Comparison of ENCODE assay signal across 13 mouse cellular contexts in genomic region chr5:111214890-111215289, GRCm38 (mm10).
DNase-seq lines count a peak whose midpoint lies in the region; ATAC-seq and TF ChIP-seq lines count a peak whose summit lies in the region.
"Had no signal": no experiment of that assay in that cellular context is flagged by ENCODE, and none has a peak within 500 bp of the region (broad histone marks: within the 10 kb centered on the region; RNA-seq: fewer than 3 reads in every experiment).

No protein-coding gene starts in this region.

- no peaks in the 10 kb centered on the region for H3K27me3 ChIP-seq in forebrain, embryonic 14.5 days (replicated peaks; ENCODE audit: control insufficient read depth, insufficient read depth, low read length)
- H3K27me3 ChIP-seq in hindbrain, embryonic 16.5 days (replicated peaks; ENCODE audit: control insufficient read depth, insufficient read depth, low read length): no peaks in the 10 kb centered on the region
- H3K27me3 ChIP-seq in neural tube, embryonic 14.5 days (ENCODE audit: control insufficient read depth, insufficient read depth, low read length): no peaks in the 10 kb centered on the region
- no peaks in the 10 kb centered on the region for H3K27me3 ChIP-seq in thymus, adult 2 months (ENCODE audit: control insufficient read depth, insufficient read depth, low read length)
- H3K27me3 ChIP-seq: embryonic facial prominence, embryonic 12.5 days had no signal

- H3K9me3 ChIP-seq in forebrain, embryonic 14.5 days (replicated peaks; ENCODE audit: control insufficient read depth, low read length): no peaks in the 10 kb centered on the region
- no peaks in the 10 kb centered on the region for H3K9me3 ChIP-seq in hindbrain, embryonic 16.5 days (ENCODE audit: control insufficient read depth, low read length)
- no peaks in the 10 kb centered on the region for H3K9me3 ChIP-seq in neural tube, embryonic 14.5 days (ENCODE audit: control insufficient read depth, low read length)
- H3K9me3 ChIP-seq: embryonic facial prominence, embryonic 12.5 days had no signal

- 16% methylated on average over 13 of the region's 13 CpGs for WGBS in forebrain, embryonic 14.5 days
- 34% methylated on average over 13 of the region's 13 CpGs for WGBS in hindbrain, embryonic 16.5 days
- 37% methylated on average over 13 of the region's 13 CpGs for WGBS in neural tube, embryonic 14.5 days
- 89% methylated on average over 13 of the region's 13 CpGs for WGBS in thymus, adult 2 months

- DNase-seq in left cerebral cortex, adult 2 months (ENCODE audit: extremely low spot score in 1 of 2, low spot score in 2 of 2): peak in 1 of 2 experiments; percentile 36
- DNase-seq in left cerebral cortex, adult 11 months (ENCODE audit: low spot score): no peak
- DNase-seq in forebrain, embryonic 14.5 days (ENCODE audit: low spot score): peak; percentile 69
- DNase-seq in thymus, adult 2 months: no peak
- no peak for DNase-seq in layer of hippocampus, adult 8-10 months (ENCODE audit: low spot score in 2 of 2)
- DNase-seq: cerebellum, adult 8-10 months; gastrocnemius, postnatal 10 days; kidney, adult 8-10 months; lung, adult 18-20 months had no signal

- ATAC-seq in forebrain, embryonic 14.5 days: peak; percentile 61
- peak; percentile 57; the same call in 1 of the 2 replicates for ATAC-seq in hindbrain, embryonic 16.5 days
- no peak; the same call in 1 of the 2 replicates for ATAC-seq in neural tube, embryonic 14.5 days (ENCODE audit: low read depth)
- ATAC-seq in granulocyte monocyte progenitor cell, adult 5-6 weeks (replicated peaks; ENCODE audit: poor library complexity, severe bottlenecking): no peak

- H3K4me1 ChIP-seq in forebrain, embryonic 14.5 days (ENCODE audit: control insufficient read depth, insufficient read depth, low read length): peaks cover 46% of the 10 kb centered on the region
- peaks cover 44% of the 10 kb centered on the region for H3K4me1 ChIP-seq in hindbrain, embryonic 16.5 days (ENCODE audit: control insufficient read depth, insufficient read depth, low read depth, low read length)
- peaks cover 36% of the 10 kb centered on the region for H3K4me1 ChIP-seq in neural tube, embryonic 14.5 days (ENCODE audit: control insufficient read depth, insufficient read depth, low read length)
- H3K4me1 ChIP-seq in thymus, adult 2 months (replicated peaks; ENCODE audit: control insufficient read depth, insufficient read depth, low read length): peaks cover 10% of the 10 kb centered on the region

- peak overlapping the region; percentile 28; the same call in 1 of the 2 replicates for H3K27ac ChIP-seq in left cerebral cortex, adult 2 months
- H3K27ac ChIP-seq in forebrain, embryonic 14.5 days (ENCODE audit: low read depth, low read length): peak overlapping the region; percentile 75
- H3K27ac ChIP-seq in hindbrain, embryonic 16.5 days (ENCODE audit: low read depth, low read length): peak overlapping the region; percentile 64
- H3K27ac ChIP-seq in neural tube, embryonic 14.5 days (ENCODE audit: low read depth, low read length): peak overlapping the region; percentile 71
- H3K27ac ChIP-seq in thymus, adult 2 months (ENCODE audit: control insufficient read depth, insufficient read depth, low read length): no peak overlapping the region

- H3K36me3 ChIP-seq in forebrain, embryonic 14.5 days (ENCODE audit: control insufficient read depth, insufficient read depth, low read length): no peaks in the 10 kb centered on the region
- no peaks in the 10 kb centered on the region for H3K36me3 ChIP-seq in hindbrain, embryonic 16.5 days (ENCODE audit: control insufficient read depth, insufficient read depth, low read length)
- H3K36me3 ChIP-seq in neural tube, embryonic 14.5 days (ENCODE audit: control insufficient read depth, insufficient read depth, low read length): no peaks in the 10 kb centered on the region
- no peaks in the 10 kb centered on the region for H3K36me3 ChIP-seq in thymus, adult 2 months (ENCODE audit: control insufficient read depth, insufficient read depth, low read length)
- H3K36me3 ChIP-seq: embryonic facial prominence, embryonic 12.5 days had no signal

- no peak overlapping the region for H3K4me3 ChIP-seq in left cerebral cortex, adult 2 months
- no peak overlapping the region for H3K4me3 ChIP-seq in forebrain, embryonic 14.5 days (ENCODE audit: low read depth, low read length)
- no peak overlapping the region for H3K4me3 ChIP-seq in hindbrain, embryonic 16.5 days (ENCODE audit: low read length)
- no peak overlapping the region for H3K4me3 ChIP-seq in neural tube, embryonic 14.5 days (ENCODE audit: low read depth, low read length)
- no peak overlapping the region for H3K4me3 ChIP-seq in thymus, adult 2 months (ENCODE audit: control insufficient read depth, insufficient read depth, low read length)
- H3K4me3 ChIP-seq: embryonic facial prominence, embryonic 12.5 days had no signal

- TF ChIP-seq CTCF in left cerebral cortex, adult 2 months (IDR thresholded peaks at IDR 0.05): no peak
- no peak for TF ChIP-seq CTCF in thymus, adult 2 months (IDR thresholded peaks at IDR 0.05; ENCODE audit: borderline replicate concordance, control insufficient read depth, extremely low read depth, insufficient read depth, low read length, poor library complexity)

- TF ChIP-seq POLR2A in thymus, adult 2 months (IDR thresholded peaks at IDR 0.05; ENCODE audit: control insufficient read depth, extremely low read depth, insufficient read depth, low read length, poor library complexity): no peak

- intact Hi-C loops in left cerebral cortex, adult 2 months (cut with DNase I): no loop called here

- H3K4me2 ChIP-seq in forebrain, embryonic 14.5 days (ENCODE audit: low read length): peak overlapping the region; percentile 30
- H3K4me2 ChIP-seq in hindbrain, embryonic 16.5 days (ENCODE audit: low read length): 0 out of 2 replicates have a peak overlapping the region, but pooled peaks have one; percentile 3
- no peak overlapping the region for H3K4me2 ChIP-seq in neural tube, embryonic 14.5 days (ENCODE audit: low read depth, low read length)
- H3K4me2 ChIP-seq: embryonic facial prominence, embryonic 12.5 days had no signal

- peak overlapping the region; percentile 26; the same call in 1 of the 2 replicates for H3K9ac ChIP-seq in forebrain, embryonic 14.5 days (ENCODE audit: low read length)
- H3K9ac ChIP-seq in hindbrain, embryonic 16.5 days (ENCODE audit: low read depth, low read length): no peak overlapping the region
- 0 out of 2 replicates have a peak overlapping the region, but pooled peaks have one; percentile 4 for H3K9ac ChIP-seq in neural tube, embryonic 14.5 days (replicated peaks; ENCODE audit: low read depth, low read length)
- H3K9ac ChIP-seq: embryonic facial prominence, embryonic 12.5 days had no signal

Comparison
In these comparisons a context has a peak if more than half of its experiments do, and no peak if none do; other contexts are left out.
1. ATAC-seq: peak in forebrain, embryonic 14.5 days (single experiment) and hindbrain, embryonic 16.5 days (single experiment); none in neural tube, embryonic 14.5 days (single experiment) and granulocyte monocyte progenitor cell, adult 5-6 weeks (single experiment).